Mouse (Mus musculus) neural tube, embryonic 11.5 days (tissue): Measurements from ENCODE around the gene Spink2. TPM values are rescaled to one million over a fixed set of nuclear protein-coding genes. Genes with fewer than 3 reads are reported as not detected.
"Not testable (repeated sequence)": the region's sequence is repeated elsewhere in the genome, so short reads cannot be mapped to it uniquely, and the experiment has no call there.

ENCODE experiments used
- ATAC-seq: fragments of 200-750 bp; cut with Nextera tagmentation; 2 replicates; pipeline ENCODE4 v1.8.0; 2017; ENCODE audit warnings: moderate number of reproducible peaks, mild to moderate bottlenecking, moderate TSS enrichment, moderate library complexity; ENCODE audit not compliant: insufficient read depth, low FRiP score, low TSS enrichment
- DNase-seq: peaks from one replicate; pipeline ENCODE4 v3.0.0-alpha.2; 2015; ENCODE audit warnings: low spot score
- H3K27ac ChIP-seq: fragments of 300-500 bp; sonication (generic); 2 replicates; pipeline ENCODE4 v1.5.1; 2014; ENCODE audit warnings: low read depth, mild to moderate bottlenecking, low read length
- H3K27me3 ChIP-seq: fragments of 300-500 bp; sonication (generic); 2 replicates; pipeline ENCODE4 v1.6.1; 2014; ENCODE audit warnings: mild to moderate bottlenecking, low read length, mixed read lengths; ENCODE audit not compliant: control insufficient read depth, insufficient read depth
- H3K36me3 ChIP-seq: fragments of 300-500 bp; sonication (generic); 2 replicates; pipeline ENCODE4 v1.6.1; 2014; ENCODE audit warnings: mild to moderate bottlenecking, low read length, moderate library complexity, mixed read lengths; ENCODE audit not compliant: control insufficient read depth, insufficient read depth
- H3K4me1 ChIP-seq: fragments of 300-500 bp; sonication (generic); 2 replicates; pipeline ENCODE4 v1.6.1; 2014; ENCODE audit warnings: low read length, mixed read lengths; ENCODE audit not compliant: control insufficient read depth, insufficient read depth
- H3K4me2 ChIP-seq: fragments of 300-500 bp; sonication (generic); 2 replicates; pipeline ENCODE4 v1.6.1; 2014; ENCODE audit warnings: low read depth, mild to moderate bottlenecking, moderate library complexity
- H3K4me3 ChIP-seq: fragments of 300-500 bp; sonication (generic); 2 replicates; pipeline ENCODE4 v1.5.1; 2014; ENCODE audit warnings: low read depth, low read length
- H3K9ac ChIP-seq: fragments of 300-500 bp; sonication (generic); 2 replicates; pipeline ENCODE4 v1.6.1; 2014; ENCODE audit warnings: mild to moderate bottlenecking, low read length
- H3K9me3 ChIP-seq: fragments of 300-500 bp; sonication (generic); 2 replicates; pipeline ENCODE4 v1.6.1; 2016; ENCODE audit warnings: low read length; ENCODE audit not compliant: control insufficient read depth
- WGBS: fragments of 180-500 bp; shearing (Covaris S2); extraction: QIAGEN DNeasy Blood & Tissue Kit; methylation state at CpG from one replicate; pipeline ENCODE4 v1.1.7; 2014; 5-methylcytosine and 5-hydroxymethylcytosine counted together
- polyA plus RNA-seq: library from polyadenylated mRNA; unstranded; fragments of >200 nt; fragmentation: Nextera tagmentation; extraction: Ambion mirVana; gene quantifications from 2 replicates; pipeline ENCODE4 v1.2.1, GENCODE M21; 2014

The Spink2 gene
- polyA plus RNA-seq, 1 experiment from 2014 or later, result 2.1 TPM

DNA sequence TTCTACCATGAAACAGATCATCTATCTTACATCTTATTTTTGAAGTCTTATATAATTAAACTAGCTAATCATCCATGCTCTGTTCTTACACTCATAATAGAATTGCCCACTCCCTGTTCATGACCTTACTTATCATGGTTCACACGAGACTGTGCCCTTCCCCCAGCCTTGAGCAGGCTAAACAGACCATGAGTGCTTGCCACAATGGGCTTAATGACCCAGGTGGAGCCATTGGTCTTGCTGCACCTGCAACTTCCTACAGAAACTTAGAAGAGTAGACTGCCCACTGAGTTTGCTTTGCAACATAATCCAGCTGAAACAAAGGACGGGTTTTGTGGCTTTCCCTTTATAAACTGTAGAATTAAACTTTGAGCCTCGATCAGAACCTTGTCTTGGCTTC, 22.5 kb downstream of the Spink2 start:
- H3K4me3 ChIP-seq, result no peak overlapping the region
- no peaks in the 10 kb centered on the region for H3K4me1 ChIP-seq
- no peak overlapping the region for H3K27ac ChIP-seq
- H3K9ac ChIP-seq, result no peak overlapping the region
- no peaks in the 10 kb centered on the region for H3K9me3 ChIP-seq
- no peak for DNase-seq
- H3K4me2 ChIP-seq, result no peak overlapping the region
- WGBS, result 59% methylated on average over 3 of the region's 3 CpGs
- no peaks in the 10 kb centered on the region for H3K36me3 ChIP-seq
- H3K27me3 ChIP-seq, result no peaks in the 10 kb centered on the region
- ATAC-seq, result no peak

DNA sequence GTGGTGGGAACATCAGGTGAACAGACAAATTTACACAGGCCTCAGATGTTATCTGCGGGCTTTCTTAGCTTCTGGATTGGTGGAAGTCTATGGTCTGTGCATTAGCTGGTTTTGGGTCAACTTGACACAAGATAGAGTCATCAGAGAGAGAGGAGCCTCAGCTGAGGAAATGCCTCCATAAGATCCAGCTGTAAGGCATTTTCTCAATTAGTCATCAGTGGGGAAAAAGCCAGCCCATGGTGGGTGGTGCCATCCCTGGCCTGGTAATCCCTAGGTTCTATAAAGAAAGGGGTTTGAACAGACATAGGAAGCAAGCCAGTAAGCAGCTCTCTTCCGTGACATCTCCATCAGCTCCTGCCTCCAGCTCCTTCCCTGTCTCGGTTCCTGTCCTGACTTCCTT, 25.9 kb downstream of the Spink2 start:
- Histone ChIP-seq H3K9ac (no peak overlapping the region), H3K9me3 (no peaks in the 10 kb centered on the region), H3K27ac (no peak overlapping the region), H3K4me2 (no peak overlapping the region), H3K4me3 (no peak overlapping the region), H3K36me3 (no peaks in the 10 kb centered on the region), H3K27me3 (no peaks in the 10 kb centered on the region), H3K4me1 (no peaks in the 10 kb centered on the region)
- 97% methylated on average over 3 of the region's 3 CpGs for WGBS
- no peak for ATAC-seq
- no peak for DNase-seq

DNA sequence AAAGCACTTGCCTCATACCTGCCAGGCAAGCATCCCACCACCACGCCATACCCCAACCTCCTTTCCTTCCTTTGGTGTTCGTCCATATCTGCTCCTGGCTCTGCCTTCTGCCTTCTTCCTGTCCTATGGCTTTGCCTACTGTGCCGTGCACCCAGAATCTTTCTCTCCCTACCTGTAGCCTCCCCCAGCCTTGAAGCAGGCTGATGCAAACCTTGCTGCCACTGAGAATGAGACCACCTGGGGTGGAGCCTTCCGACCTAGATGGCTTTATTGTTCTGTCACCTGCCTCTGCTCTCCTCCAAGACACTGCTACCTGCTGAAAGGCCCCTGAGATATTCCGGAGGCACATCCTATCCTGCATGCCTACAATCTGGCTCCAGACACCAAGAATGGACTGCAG, 27.4 kb downstream of the Spink2 start:
- ATAC-seq, result not testable (repeated sequence)
- 56% methylated on average over 5 of the region's 5 CpGs for WGBS

DNA sequence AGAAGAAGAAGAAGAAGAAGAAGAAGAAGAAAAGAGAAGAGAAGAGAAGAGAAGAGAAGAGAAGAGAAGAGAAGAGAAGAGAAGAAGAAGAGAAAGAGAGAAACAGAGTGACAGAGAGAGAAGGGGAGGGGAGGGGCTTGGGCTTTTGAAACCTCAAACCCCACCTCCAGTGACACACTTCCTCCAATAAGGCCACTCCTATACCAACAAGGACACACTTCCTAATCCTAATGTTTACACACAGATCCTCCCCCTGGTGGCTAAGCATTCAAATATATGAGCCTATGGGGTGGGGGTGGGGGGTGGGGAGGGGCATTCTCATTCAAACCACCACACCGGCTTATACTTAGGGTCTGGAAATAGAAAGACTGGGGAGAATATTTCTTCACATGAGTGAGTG, 27.9 kb downstream of the Spink2 start:
- Histone ChIP-seq H3K9me3 (no peaks in the 10 kb centered on the region), H3K27me3 (no peaks in the 10 kb centered on the region), H3K27ac (no peak overlapping the region), H3K4me1 (no peaks in the 10 kb centered on the region), H3K9ac (no peak overlapping the region), H3K4me2 (no peak overlapping the region), H3K36me3 (no peaks in the 10 kb centered on the region), H3K4me3 (no peak overlapping the region)
- DNase-seq (no peak), ATAC-seq (no peak)
- WGBS, result 57% methylated on average over 1 of the region's 1 CpGs

More for the DNA sequence above, 27.4 kb downstream of the Spink2 start:
- not testable (repeated sequence) for H3K4me1 ChIP-seq, DNase-seq, H3K9ac ChIP-seq, H3K36me3 ChIP-seq, H3K9me3 ChIP-seq, H3K4me2 ChIP-seq, H3K27ac ChIP-seq, H3K27me3 ChIP-seq, H3K4me3 ChIP-seq

DNA sequence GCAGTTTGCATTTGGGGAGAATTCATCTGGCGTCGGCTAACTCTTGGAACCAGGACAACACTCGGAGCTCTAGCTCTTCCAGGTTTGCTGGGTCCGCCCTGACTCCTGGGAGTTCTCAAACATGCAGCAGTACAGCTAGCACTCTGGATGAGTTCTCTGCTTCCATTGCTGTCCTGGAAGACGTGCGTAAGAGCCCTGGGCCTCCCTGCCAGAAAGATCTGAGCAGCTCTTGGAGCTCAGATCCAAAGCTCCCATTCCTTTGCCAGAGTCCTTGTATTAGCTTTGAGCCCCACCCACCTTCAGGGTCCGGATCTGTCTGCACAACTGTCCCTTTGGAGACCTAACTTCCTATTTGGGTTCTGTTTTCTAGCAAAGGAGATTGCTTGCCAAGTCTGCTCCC, 29.8 kb downstream of the Spink2 start:
- Histone ChIP-seq H3K27me3 (no peaks in the 10 kb centered on the region), H3K4me2 (no peak overlapping the region), H3K9me3 (no peaks in the 10 kb centered on the region), H3K36me3 (no peaks in the 10 kb centered on the region), H3K27ac (no peak overlapping the region), H3K4me3 (no peak overlapping the region), H3K9ac (no peak overlapping the region), H3K4me1 (no peaks in the 10 kb centered on the region)
- WGBS, result 89% methylated on average over 7 of the region's 7 CpGs
- ATAC-seq (no peak), DNase-seq (no peak)

DNA sequence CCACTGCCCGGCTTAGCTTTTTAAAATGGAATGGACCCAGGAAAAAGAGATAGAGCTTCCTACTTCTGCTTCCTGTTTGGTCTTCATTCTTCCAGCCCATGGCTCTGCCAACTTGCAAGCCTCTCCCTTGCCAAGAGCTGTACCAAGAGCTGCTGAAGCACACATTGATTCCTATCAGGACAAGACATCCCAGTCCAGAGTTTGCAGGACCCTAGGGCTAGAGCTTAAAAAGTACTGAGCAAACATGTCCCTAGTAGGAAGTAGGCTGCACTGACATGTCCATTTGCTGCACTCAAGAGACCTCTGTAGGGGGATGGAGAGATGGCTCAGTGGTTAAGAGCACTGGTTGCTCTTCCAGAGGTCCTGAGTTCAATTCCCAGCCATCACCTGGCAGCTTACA, 32.3 kb downstream of the Spink2 start:
- DNase-seq (no peak), ATAC-seq (no peak)
- Histone ChIP-seq H3K4me2 (no peak overlapping the region), H3K27me3 (no peaks in the 10 kb centered on the region), H3K4me3 (no peak overlapping the region), H3K9ac (no peak overlapping the region), H3K4me1 (no peaks in the 10 kb centered on the region), H3K27ac (no peak overlapping the region), H3K9me3 (no peaks in the 10 kb centered on the region), H3K36me3 (no peaks in the 10 kb centered on the region)
- WGBS, result 91% methylated on average over 1 of the region's 1 CpGs

DNA sequence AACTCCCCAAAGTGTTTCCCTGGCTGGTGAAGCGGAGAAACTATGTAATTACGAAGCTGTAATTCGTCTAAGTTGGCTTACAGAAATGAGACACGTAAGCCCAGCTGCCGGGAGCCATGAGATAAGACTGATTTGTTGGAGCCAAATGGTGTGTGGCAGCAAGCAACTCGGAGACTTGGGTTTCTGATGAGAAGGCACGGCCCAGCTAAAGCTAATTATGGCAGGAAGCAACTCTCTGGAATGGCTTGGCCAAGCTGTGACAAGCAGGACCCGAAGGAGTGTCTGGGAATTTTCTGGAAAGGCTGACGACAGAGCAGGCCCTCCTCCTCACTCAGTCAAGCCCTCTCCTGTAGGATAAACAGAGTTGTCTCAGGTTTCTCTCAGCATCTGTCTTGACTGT, 33.3 kb downstream of the Spink2 start:
- DNase-seq, result no peak

DNA sequence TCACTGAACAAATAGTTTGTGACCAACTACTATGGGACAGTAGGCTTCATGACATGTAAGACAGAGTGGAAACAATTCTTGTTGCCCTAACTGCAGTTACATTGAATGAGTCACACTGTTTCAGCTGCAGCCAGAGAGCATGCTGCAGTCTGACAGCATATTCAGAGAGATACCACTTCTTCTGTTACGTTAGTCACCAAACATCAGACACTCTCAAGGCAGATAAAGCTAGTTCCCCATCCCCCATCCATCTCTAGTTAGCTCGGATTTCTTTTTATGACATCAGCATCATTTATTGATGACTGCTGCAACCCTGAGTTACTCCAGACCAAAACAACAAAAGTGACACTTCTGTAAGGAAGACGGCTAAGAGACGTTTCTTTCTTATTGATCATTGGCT, 36.5 kb downstream of the Spink2 start:
- H3K36me3 ChIP-seq, result no peaks in the 10 kb centered on the region
- H3K9me3 ChIP-seq, result no peaks in the 10 kb centered on the region
- H3K27me3 ChIP-seq, result no peaks in the 10 kb centered on the region
- no peaks in the 10 kb centered on the region for H3K4me1 ChIP-seq
- WGBS, result 74% methylated on average over 4 of the region's 4 CpGs
- H3K27ac ChIP-seq, result no peak overlapping the region
- ATAC-seq (no peak), DNase-seq (no peak)
- no peak overlapping the region for H3K9ac ChIP-seq
- no peak overlapping the region for H3K4me2 ChIP-seq
- no peak overlapping the region for H3K4me3 ChIP-seq

More for the DNA sequence above, 33.3 kb downstream of the Spink2 start:
- H3K36me3 ChIP-seq, result no peaks in the 10 kb centered on the region
- H3K4me1 ChIP-seq, result no peaks in the 10 kb centered on the region
- no peak overlapping the region for H3K4me2 ChIP-seq
- no peak overlapping the region for H3K27ac ChIP-seq
- H3K9ac ChIP-seq, result no peak overlapping the region
- H3K9me3 ChIP-seq, result no peaks in the 10 kb centered on the region
- 71% methylated on average over 9 of the region's 9 CpGs for WGBS
- no peaks in the 10 kb centered on the region for H3K27me3 ChIP-seq
- no peak for ATAC-seq
- no peak overlapping the region for H3K4me3 ChIP-seq

DNA sequence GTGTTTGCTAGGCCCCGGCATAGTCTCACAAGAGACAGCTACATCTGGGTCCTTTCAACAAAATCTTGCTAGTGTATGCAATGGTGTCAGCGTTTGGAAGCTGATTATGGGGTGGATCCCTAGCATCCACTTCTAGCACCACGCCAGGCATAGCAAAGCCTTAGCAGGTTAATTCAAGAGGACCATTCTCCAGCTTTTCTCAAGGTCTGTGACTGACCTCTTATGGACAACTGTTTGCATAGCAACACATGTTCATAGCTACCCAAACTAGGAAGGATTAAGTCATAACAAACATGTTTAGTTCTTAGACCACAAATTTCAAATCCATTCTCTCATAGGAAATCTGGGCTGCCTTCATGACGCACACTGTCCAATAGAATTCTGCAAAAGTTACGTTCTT, 40.7 kb downstream of the Spink2 start:
- 62% methylated on average over 4 of the region's 5 CpGs for WGBS
- Histone ChIP-seq H3K4me2 (no peak overlapping the region), H3K4me3 (no peak overlapping the region), H3K27ac (no peak overlapping the region), H3K36me3 (no peaks in the 10 kb centered on the region), H3K4me1 (no peaks in the 10 kb centered on the region), H3K27me3 (no peaks in the 10 kb centered on the region), H3K9me3 (no peaks in the 10 kb centered on the region), H3K9ac (no peak overlapping the region)
- ATAC-seq, result no peak
- DNase-seq, result no peak
